Mouse (Mus musculus): Measurements from ENCODE around the gene Rnf151. TPM values are rescaled to one million over a fixed set of nuclear protein-coding genes. Genes with fewer than 3 reads are reported as not detected.

The Rnf151 gene
- not detected for total RNA-seq (2023)

DNA sequence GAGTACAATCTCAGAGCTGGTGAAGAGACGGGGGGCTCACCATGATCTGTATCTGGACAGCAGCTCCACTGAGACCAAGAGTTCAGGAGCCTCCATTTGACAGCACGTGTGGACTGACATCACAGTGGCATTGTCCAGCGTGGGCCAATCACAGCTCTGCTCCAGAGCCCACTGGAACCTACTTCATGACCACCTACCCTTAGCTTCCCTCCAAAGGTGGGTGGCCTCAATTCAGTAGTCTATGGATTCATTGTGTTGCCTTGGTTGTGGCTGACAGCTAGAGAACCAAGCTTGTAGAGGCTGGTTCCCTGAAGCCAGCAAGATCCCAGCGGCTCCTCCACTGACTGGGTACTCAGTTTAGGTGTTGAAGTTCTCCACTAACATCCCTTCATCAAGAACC lies at the start of gene Rnf151, which contains the start of gene Rps2:
Gene Rnf151, minus strand, starts transcription at position 121 of the 400 bp plus-strand sequence.
Gene Rps2, plus strand, starts transcription at position 174 of the 400 bp plus-strand sequence.

DNA sequence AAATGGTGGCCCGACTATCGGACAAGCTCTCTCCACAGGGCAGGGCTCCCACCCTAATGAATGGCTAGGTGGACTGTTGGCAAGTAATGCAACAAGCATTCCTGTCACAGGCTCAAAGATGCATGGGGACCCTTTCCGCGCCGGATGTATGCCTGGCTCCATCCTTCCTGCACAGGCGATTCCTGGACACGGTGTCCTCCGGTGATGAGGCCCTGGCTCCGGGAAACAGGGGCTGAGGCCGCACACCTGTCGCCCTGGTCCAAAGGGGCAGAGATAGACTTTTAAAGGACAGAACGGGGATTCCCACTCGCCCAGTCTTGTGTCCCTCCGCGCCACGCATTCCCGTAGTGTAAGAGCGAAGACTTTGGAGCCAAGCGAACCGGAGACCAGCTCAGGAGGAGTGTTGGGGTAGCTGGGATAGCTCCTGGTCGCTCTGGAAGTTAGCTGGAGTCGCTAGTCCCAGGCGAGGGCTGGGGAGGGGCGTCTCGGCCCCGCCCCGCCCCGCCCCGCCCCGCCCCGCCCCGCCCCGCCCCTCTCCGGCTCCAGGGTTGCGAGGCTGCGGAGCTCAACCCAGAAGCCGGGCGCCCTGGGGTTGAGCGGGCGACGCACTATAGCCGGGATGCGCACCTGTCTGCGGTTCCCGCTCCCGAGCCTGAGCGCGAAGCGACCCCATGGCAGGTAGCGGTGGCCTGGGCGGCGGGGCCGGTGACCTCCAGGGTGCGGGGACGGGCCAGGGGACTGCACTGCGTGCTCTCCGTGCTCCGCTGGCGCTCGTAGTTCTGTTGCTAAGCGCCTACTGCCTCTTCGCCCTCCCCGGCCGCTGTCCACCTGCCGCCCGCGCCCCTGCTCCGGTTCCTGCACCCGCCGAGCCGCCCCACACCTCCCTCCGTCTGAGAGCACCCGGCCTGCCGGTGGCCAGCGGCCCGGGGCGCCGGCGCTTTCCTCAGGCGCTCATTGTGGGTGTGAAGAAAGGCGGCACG lies 34.8 kb upstream of the Rnf151 start, which contains the start of gene Hs3st6:
Gene Hs3st6, plus strand, starts transcription at position 574 of the 980 bp plus-strand sequence.

DNA sequence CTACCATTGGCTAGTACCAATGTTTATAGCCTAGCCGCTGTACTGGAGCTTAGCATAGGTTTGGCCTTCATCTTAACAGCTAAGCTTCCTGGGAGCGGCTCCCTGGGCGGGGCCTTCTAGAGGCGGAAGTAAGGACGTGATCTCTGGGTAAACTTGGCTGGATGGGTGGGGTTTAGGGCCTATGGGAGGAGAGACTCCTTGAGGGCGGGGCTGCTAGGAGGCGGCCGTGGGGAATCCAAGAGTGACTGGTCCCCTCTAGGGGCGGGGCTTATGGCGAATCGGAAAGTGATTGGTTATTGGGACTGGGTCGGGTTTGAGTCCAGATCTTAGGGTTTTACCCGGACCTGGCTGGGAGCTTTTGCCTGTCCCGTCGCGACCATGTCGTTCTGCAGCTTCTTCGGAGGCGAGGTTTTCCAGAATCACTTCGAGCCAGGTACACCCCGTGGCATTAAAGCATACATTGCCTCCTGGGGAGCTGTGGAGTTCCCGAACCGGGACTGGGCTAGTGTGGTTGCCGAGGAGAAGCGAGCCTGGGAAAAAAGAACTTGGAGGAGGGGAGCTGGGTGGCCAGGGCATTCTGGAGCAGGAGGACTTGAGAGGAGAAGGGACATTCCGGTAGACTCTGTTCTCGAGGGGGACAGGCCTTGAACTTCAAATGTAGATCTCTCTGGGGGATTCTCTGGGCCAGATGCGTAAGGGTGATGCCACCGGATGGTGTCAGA lies 18.6 kb upstream of the Rnf151 start, which contains the start of gene Msrb1:
Gene Msrb1, plus strand, starts transcription at position 313 of the 722 bp plus-strand sequence.

DNA sequence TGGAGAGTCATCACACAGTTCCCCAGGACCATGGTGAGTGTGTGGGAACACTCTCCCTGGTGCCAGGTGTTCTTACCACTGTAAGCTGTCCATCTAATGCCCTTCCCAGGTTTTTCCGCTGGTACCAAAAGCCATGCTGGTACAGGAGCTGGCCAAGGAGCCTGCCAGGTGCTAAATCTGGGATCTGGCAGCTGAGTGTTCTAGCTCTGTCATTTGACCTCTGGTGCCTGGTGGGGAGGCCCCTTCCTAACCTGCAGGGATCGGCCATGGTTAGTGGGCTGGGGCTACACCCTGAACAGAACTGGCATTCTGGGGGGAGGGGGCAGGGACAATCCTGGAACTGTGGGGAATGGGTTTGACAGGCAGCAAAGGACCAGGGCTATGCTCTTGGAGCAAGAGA lies 9.8 kb upstream of the Rnf151 start, which contains the start of gene Rpl3l:
Gene Rpl3l, plus strand, starts transcription at position 203 of the 400 bp plus-strand sequence.

DNA sequence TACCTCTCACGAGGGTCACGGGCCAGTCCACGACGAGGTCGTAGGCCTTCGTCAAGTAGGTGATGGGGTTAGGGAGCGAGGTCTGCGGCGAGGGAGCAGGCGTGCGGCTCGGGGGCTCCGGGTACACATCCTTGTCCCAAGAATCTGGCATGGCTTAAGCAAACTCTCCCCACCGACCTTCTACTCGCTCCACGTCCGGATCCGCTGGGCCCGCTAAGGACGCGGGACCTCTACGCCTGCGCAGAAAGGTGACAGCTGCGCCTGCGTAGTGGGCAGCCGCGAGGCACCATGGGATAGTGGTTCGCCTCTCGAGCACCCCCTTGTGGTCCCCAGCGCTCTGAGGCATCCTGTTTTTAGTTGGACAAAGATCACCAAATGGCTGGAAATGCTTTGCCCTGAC lies 6.3 kb upstream of the Rnf151 start, which contains the start of gene Ndufb10:
Gene Ndufb10, minus strand, starts transcription at position 295 of the 400 bp plus-strand sequence.

DNA sequence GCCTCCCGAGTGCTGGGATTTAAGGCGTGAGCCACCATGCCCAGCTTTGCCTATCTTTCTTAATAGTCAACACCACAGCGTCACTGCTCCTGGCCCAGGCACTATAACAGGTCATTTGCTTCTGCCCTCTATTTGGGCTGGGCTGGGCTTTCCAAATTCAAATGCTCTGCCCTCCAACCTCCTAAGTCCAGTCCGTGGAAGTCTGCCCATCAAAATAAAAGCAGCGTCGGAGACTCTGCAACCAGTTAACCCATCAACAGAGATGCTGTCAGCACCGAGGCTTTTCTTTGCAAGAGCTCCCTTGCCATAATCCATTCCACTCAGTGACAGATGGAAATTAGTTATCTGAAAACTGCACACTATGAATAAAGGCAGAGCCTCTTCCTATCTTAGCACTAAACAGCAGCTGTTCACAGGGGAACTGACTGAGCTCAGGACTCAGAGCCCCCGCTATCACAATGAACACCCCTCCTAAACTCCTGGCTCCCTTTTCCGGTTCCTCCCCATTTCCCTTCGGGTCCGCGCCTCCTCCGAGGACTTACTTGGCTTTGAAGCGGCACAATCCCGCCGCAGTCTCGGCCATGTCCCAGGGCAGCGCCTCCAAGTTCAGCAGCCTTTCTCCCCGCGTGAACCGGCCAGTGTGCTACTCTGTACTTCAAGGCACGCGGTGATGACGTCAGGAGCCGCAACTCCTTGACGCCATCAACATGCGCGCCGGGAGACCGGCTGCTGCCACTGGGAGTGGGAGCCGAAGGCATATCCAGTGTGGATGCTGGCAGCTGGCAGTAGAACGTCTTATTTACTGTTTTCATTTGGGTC lies 10.7 kb downstream of the Rnf151 start, which contains the start of gene Tbl3:
Gene Tbl3, minus strand, starts transcription at position 679 of the 819 bp plus-strand sequence.

DNA sequence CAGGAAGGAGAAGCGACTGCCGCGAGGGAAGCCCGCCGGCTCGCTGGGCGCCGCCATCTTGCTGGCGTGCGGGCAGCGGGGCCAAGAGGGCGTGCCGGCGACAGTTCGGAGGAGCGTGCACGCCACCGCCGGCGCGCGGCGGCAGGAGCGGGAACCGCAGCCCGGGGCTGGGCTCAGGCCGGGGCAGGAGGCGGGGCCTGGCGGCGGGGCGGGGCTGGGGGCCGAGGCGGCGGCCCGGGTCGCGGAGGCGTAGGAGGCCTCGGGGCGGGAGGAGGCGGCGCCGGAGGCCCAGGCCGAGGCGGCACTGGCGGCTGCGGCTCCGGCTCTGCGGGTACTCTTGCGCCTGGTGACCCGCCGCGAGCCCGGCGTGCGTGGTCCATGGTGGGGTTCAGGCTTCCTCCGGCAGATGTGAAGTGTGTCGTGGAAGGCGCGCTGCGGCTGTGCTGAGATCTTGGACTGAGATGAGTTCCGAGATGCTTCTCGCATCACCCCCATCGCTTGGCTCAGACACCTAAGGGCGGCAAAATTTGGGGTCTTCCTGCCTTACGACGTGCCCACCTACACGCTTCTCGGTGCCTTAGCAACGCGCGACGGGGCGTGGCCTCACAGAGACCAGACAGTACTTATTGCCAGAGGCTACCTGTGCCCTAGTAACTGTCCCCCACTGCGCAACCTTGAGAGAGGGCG lies 21.7 kb downstream of the Rnf151 start, which contains the start of the genes Gfer and Noxo1:
Gene Gfer, minus strand, starts transcription at position 146 of the 687 bp plus-strand sequence.
Gene Noxo1, plus strand, starts transcription at position 224 of the 687 bp plus-strand sequence.

DNA sequence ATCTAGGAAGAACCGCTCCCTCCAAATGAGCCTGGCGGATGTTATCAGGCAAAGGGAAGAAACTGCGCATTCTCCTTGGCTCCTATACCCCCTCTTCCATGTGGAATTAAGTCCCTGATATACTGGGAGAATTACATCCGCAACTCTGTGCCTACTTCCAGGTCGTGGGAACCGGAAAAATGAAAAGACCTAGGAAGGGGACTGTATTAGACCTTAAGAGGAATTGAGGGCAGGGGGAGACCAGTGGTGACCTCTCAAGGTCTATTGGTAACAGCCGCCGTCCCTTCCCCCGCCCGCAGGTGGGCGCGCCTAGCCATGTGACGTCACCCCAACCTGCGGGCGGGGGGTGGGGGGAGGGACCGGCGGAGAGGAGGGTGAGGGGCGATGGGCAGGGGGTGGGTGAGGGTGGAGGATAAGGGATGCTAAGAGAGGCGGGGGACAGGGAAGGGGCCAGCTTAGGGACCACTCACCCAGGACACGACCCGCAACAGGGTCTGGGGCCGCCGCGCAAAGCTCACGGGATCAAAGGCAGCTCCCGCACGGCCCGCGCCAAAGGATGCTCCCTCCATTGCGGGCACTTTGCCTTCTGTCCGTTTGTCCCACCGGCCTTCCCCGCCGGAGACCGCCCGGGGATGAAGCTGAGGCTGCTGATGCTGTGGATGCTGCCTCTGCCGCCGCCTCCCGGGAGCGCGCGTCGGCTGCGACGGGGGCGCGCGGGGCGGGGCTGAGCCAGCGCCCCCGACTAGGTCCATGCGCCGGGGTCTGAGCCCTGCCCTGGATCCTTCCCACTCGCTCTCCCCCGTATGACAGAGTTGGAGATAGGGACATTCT lies 28.4 kb downstream of the Rnf151 start, which contains the start of gene Syngr3:
Gene Syngr3, minus strand, starts transcription at position 705 of the 831 bp plus-strand sequence.

DNA sequence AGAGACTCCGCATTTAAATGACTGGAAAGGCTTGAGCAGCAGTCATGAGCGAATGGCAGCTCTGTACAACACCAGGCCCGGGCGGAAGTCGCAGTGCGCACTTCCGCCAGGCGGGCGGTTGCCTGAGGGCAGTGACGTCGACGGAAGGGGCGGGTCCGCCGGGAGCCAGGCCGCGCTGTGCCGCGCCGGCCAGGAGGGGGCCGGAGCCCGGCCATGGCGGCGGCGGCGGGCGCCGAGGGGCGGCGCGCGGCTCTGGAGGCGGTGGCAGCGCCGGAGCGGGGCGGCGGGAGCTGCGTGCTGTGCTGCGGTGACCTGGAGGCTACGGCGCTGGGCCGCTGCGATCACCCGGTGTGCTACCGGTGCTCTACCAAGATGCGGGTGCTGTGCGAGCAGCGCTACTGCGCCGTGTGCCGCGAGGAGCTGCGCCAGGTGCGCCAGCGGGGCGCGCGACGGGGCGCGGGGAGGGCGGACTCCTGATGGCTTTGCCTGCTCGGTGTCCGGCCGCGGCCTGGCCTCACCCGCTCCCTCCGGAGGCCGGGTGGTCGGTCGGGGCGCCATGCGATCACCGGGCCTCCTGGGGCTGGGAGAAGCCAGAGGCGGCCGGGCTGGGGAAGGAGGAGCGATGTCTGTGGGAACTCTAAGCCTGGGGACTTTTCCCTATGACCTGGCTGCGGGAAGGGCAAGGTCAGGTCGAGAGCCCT lies 48.2 kb downstream of the Rnf151 start, which contains the start of gene Zfp598:
Gene Zfp598, plus strand, starts transcription at position 143 of the 701 bp plus-strand sequence.

Other genes with a start within 250 kb of the Rnf151 start
- 10 to 100 TPM; 37.7 to 43.5 TPM for gene E4f1, start 247.8 kb downstream of the Rnf151 start, total RNA-seq (2023)
- gene Pgp, start 247.7 kb downstream of the Rnf151 start, total RNA-seq (2023), result 10 to 100 TPM; 14.8 to 18.7 TPM
- gene Bricd5, start 244.2 kb downstream of the Rnf151 start, total RNA-seq (2023), result not detected
- 10 to 100 TPM; 19.4 to 24.9 TPM for gene Mlst8, start 239.0 kb downstream of the Rnf151 start, total RNA-seq (2023)
- not detected for gene Caskin1, start 229.5 kb downstream of the Rnf151 start, total RNA-seq (2023)
- 100 to 1,000 TPM; 141 to 154 TPM for gene Traf7, start 190.1 kb downstream of the Rnf151 start, total RNA-seq (2023)
- gene Rab26, start 183.9 kb downstream of the Rnf151 start, total RNA-seq (2023), result 1 to 10 TPM in 1 of 2 experiments, under 1 TPM in 1; 0.58 to 1.6 TPM
- gene Pkd1, start 168.2 kb downstream of the Rnf151 start, total RNA-seq (2023), result 10 to 100 TPM; 41.4 to 46.0 TPM
- 10 to 100 TPM; 68.8 to 75.5 TPM for gene Tsc2, start 85.4 kb downstream of the Rnf151 start, total RNA-seq (2023)
- 1 to 10 TPM; 1.7 to 2.5 TPM for gene Nthl1, start 85.4 kb downstream of the Rnf151 start, total RNA-seq (2023)
- 1 to 10 TPM; 2.1 to 2.9 TPM for gene Slc9a3r2, start 67.7 kb downstream of the Rnf151 start, total RNA-seq (2023)
- not detected for gene Npw, start 59.6 kb downstream of the Rnf151 start, total RNA-seq (2023)
- 10 to 100 TPM; 46.6 to 48.8 TPM for gene Zfp598, start 48.4 kb downstream of the Rnf151 start, total RNA-seq (2023)
- gene Syngr3, start 28.1 kb downstream of the Rnf151 start, total RNA-seq (2023), result not detected
- 10 to 100 TPM; 15.5 to 18.1 TPM for gene Gfer, start 21.9 kb downstream of the Rnf151 start, total RNA-seq (2023)
- gene Noxo1, start 21.8 kb downstream of the Rnf151 start, total RNA-seq (2023), result 1 to 10 TPM; 3.4 to 5.3 TPM
- 10 to 100 TPM; 16.1 to 22.1 TPM for gene Tbl3, start 10.4 kb downstream of the Rnf151 start, total RNA-seq (2023)
- gene Rps2, start 53 bp upstream of the Rnf151 start, total RNA-seq (2023), result 100 to 1,000 TPM; 714 to 754 TPM
- gene Ndufb10, start 6.4 kb upstream of the Rnf151 start, total RNA-seq (2023), result 100 to 1,000 TPM in 1 of 2 experiments, 10 to 100 TPM in 1; 70.4 to 102 TPM
- gene Rpl3l, start 9.8 kb upstream of the Rnf151 start, total RNA-seq (2023), result 1 to 10 TPM; 1.6 to 3.7 TPM
- 100 to 1,000 TPM; 740 to 885 TPM for gene Msrb1, start 18.6 kb upstream of the Rnf151 start, total RNA-seq (2023)
- not detected for gene Hs3st6, start 34.9 kb upstream of the Rnf151 start, total RNA-seq (2023)
- gene Meiob, start 86.2 kb upstream of the Rnf151 start, total RNA-seq (2023), result not detected
- 10 to 100 TPM; 46.8 to 63.2 TPM for gene Hagh, start 122.1 kb upstream of the Rnf151 start, total RNA-seq (2023)
- 1 to 10 TPM; 2.6 TPM for gene Fahd1, start 132.3 kb upstream of the Rnf151 start, total RNA-seq (2023)
- 1 to 10 TPM in 1 of 2 experiments, under 1 TPM in 1; 0.84 to 1.5 TPM for gene Igfals, start 147.9 kb upstream of the Rnf151 start, total RNA-seq (2023)
- gene Nubp2, start 168.3 kb upstream of the Rnf151 start, total RNA-seq (2023), result 10 to 100 TPM; 60.0 to 60.2 TPM
- gene Spsb3, start 168.6 kb upstream of the Rnf151 start, total RNA-seq (2023), result 10 to 100 TPM; 26.4 to 26.5 TPM
- 10 to 100 TPM; 23.1 to 23.8 TPM for gene Eme2, start 177.0 kb upstream of the Rnf151 start, total RNA-seq (2023)
- gene Mrps34, start 177.1 kb upstream of the Rnf151 start, total RNA-seq (2023), result 10 to 100 TPM; 22.5 to 29.5 TPM
- gene Nme3, start 178.4 kb upstream of the Rnf151 start, total RNA-seq (2023), result 10 to 100 TPM; 23.7 to 24.7 TPM
- gene Mapk8ip3, start 218.9 kb upstream of the Rnf151 start, total RNA-seq (2023), result 100 to 1,000 TPM; 122 to 126 TPM
- 10 to 100 TPM; 21.5 to 28.3 TPM for gene Jpt2, start 242.6 kb upstream of the Rnf151 start, total RNA-seq (2023)

All from monocyte, adult 59 days (primary cell).